Mouse (Mus musculus): ENCODE measurements around the gene Atg16l1.

DNA sequence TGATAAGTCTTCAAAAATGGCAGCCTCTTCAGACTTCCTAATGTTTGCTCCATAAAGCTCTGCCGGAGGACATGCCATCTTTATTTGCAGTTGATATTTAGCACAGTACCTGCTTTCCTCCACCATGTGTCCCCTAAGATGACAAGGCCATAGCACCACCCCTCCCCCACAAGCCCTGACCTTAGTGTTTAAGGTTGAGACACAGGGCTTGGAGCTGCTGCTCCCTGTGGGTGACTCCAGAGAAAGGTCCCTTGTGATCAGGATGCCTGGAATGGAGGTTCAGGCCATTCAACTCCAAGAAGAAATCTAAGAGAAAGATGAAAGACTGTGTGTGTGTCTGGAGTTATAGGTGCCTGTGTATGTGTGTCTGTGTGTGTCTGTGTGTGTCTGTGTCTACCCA is 42.0 kb downstream of the Atg16l1 start:
- TF ChIP-seq CTCF (IDR thresholded peaks at IDR 0.05) = no peak
- TF ChIP-seq EP300 (IDR thresholded peaks at IDR 0.05) = no peak

All from lung, postnatal 0 days (tissue).